Mouse (Mus musculus) fibroblast of lung, adult 2 months (primary cell): Measurements from ENCODE around the gene Zscan20.
A peak's percentile ranks its signal among the peaks of the same experiment; 100 is the strongest.
"Not testable (repeated sequence)": the region's sequence is repeated elsewhere in the genome, so short reads cannot be mapped to it uniquely, and the experiment has no call there.

Experiments used
- DNase-seq: peaks from one replicate; pipeline ENCODE4 v3.0.0-alpha.2; 2011; ENCODE audit warnings: low read depth

The Zscan20 gene

DNA sequence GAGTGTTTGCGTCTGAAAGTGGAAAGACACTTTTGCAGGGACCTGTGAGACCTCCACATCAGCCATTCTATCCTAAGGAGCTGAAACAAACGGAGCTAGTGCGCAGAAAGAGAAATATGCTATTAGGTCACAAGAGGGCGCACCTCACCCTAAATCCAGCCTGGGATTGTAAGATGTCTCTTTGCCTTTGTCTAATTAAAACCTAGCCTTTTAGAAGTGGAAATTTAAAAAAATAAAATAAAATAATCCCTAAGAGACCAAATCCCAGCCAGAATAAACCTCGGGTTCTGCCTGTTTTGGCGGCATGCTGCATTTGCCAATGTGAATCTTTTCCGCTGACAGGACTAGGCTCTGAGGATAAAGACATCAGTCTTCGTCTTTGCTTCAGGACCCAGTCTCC is 3.4 kb upstream of the Zscan20 start:
- DNase-seq, result no peak

DNA sequence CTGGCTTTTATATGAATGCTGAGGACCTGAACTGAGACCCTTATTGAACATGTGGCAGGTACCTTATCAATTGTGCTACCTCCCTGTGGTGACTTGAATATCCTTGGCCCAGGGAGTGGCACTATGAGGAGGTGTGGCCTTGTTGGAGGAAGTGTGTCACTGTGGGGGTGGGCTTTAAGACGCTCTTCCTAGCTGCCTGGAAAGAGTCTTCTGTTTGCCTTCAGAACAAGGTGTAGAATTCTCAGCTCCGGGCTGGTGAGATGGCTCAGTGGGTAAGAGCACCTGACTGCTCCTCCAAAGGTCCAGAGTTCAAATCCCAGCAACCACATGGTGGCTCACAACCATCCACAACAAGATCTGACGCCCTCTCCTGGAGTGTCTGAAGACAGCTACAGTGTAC is 1.8 kb upstream of the Zscan20 start:
- not testable (repeated sequence) for DNase-seq

DNA sequence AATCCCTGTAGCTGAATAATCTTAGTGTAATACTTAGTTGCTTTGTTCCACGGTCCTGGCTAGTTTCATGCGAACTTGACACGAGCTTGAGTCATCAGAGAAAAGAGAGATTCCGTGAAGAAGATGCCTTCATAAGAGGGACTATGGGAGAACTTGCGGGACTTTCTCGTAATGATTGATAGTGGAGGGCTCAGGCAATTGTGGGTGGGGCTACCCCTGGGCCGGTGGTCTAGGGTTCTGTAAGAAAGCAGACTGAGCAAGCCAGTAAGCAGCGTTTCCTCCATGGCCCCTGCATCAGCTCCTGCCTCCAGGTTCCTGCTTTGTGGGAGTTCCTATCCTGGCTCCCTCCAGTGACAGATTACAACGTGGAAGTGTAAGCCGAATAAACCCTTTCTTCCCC is 808 bp upstream of the Zscan20 start:
- no peak for DNase-seq

DNA sequence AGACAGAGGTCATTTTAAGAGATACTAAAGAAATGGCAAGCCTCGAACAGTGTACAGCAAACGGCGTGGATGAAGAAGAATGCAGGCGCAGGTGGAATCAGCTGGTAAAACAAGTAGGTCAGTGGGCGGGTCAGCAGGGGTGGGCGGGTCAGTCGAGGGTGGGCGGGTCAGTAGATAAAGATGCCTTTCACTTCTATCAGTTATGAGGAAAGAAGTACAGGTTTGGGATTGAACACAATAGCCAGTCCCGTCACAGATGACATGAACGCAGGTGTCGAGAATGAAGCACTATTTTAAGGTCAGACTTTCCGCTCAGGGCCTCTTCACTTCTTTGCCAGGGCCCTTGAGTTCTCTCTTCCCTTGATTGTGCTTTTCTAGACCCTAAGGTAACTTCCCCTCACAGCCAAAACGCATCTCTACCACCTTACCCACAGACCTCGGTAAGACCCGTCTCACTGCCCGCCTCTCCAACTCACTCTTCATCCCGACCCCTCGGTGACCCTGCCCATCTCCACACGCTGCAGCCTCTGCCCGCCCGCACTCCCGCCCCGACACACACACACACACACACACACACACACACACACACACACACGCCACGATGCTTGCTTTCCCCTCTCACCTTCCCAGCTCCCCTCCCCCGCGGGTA is 498 bp downstream of the Zscan20 start:
- no peak for DNase-seq

DNA sequence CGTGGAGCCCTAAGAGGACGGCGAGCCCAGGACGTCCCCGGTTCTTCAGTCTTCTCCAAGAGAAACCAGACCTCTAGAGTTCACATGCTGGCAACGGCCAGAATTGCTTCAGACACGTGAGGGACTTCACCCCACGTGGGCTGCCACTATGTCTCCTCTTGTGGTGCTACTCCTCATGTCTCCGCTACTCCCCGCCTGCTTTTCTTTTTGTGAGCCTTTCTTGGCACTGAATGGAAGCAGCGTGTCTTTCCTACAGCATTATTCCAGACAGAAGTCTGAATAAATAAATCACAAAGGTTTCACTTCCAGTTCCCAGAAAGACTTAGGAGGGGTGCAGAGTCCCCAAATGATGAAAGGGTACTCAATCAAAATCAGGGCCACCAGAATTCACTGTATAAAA is 2.2 kb downstream of the Zscan20 start:
- no peak for DNase-seq

DNA sequence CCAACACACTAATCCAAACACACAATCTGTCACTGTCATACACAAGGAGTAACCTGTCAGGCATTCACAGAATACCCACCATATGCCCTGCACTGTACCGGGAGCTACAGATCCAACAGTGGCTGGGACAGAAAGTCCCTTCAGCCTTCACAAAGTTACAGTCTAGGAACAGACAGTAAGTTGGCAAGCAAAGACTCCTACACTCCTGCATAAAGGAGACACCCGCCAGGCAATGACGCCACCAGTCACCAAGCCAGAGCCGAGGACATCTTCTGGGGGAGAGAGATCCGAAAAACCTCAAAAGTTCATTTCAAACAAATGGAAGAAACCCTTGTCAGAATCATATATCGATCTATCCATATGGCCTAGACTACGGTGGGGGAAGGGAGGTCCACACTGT is 3.3 kb downstream of the Zscan20 start:
- no peak for DNase-seq

DNA sequence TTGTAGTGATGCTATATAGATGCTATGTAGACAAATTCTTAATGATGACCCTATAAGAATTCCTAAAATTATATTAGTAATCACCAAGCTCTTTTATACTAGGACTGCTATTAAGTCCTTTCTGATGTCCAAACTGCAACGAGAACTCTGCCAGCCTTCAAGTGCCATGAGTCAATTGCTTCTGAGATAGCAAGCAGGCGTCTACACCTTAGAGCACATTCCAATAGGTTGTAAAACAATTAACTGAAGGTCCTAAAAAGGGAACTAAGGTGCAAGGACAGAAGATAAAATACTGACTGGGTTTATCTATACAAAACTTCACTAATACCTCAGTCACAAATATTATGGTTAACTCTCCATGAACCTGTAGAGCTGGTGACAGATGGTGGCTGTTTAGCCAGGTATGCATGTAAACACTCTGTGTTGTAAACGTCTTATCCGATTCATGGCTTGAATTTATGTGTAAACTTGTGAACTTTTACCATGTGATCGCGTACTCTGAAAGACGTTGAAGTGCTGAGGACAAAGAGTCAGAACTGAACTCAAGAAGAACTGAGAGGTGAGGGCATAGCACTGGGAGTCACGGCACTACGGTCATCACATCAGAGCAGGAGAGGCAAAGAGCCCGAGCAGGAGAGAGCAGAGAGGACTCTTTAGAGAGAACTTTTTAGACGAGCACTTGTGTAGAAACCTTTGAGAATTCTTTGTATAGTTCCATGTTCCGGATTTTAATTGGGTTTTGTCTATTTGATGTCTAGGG is 11.9 kb downstream of the Zscan20 start:
- DNase-seq, result no peak

DNA sequence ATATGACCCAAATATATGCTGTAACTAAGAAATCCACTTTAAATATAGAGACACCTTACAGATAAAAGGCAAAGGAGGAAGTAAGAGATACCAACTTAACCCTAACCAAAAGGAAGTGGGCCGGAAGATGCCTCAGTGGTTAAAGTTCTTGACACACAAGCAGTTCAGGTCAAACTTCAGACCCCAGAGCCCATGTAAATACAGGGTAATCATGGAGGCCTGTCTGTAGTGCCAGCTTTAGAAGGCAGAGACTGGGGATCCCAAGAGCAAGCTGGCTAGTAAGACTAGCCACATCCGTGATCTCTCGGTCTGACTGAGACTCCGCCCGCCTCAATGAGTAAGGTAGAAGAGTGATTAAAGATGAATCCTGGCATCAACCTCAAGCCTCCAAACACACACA is 15.8 kb downstream of the Zscan20 start:
- no peak for DNase-seq

DNA sequence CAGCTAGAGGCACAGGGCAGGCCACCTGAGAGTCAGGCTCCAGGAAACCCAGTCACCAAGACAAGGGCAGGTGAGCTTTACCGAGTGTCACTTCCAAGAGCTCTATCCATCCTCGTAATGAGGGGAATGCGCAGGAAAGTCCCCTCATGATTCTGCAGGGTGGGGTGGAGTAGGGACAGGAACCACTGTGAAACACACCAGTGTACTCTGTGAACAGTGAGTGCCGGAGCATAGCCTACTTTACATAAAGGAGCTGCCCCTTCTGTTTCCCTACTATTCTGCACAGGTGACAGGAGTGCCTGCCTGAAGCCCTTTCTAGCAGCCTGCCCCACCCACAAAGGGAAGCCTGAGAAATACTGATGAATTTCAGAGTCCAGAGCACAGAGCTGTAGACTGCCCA is 16.6 kb downstream of the Zscan20 start:
- DNase-seq, result no peak

DNA sequence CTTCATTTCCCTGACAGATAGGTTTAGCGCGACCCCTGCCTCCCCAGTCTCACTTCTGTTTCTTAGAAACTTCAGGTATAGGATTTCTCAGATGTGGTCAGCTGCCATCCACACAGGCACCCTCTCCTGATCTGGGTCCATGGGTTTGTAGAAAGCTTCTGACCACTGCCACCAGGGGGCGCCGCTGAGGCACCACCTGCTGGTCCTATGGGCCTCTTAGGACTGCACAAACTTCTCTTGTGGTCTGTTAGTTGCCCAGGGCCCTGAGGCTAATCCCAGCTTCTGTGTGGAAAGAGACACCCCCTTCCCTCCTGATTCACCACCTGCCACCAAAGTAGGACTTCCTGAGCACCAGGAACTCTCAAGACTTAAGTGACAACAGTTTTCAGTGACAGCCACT is 30.7 kb downstream of the Zscan20 start:
- DNase-seq, result no peak

DNA sequence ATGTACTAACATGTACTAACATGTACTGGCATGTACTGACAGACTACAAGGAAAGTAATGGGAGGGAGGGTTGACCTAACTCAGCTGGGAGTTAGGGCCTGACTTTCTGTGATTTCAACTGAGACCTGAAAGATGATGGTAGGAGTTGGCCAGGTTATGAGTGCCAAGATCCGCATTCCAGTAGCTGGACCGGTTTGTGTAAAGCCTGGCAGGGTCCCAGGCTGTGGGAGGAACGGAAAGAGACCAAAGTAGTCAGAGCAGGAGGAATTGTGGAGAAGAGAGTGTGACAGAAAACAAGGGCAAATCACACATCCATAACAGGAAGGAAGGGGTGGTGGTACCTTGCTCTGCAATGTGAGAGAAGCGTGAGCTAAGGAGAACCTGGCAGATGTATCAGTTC is 34.1 kb downstream of the Zscan20 start:
- peak; percentile 21 for DNase-seq

DNA sequence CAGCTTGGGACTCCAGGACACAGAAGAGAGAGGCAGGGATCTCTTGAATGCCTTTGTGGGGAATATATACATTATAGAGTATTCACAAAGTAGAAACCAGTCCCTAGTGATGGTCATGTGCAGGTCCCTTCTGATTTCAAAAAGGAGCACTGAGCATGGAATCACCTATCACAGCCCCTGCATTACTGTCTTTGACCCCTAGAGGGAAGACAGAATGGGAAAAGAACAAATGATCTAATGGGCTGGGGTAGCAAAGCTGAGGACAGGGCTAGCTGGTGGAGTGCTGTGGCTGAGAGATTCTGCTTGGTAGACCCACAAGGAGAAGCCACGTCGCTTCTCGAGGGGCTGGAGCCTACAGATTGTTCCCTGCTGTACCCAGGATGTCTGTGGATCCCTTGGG is 49.6 kb downstream of the Zscan20 start:
- no peak for DNase-seq

DNA sequence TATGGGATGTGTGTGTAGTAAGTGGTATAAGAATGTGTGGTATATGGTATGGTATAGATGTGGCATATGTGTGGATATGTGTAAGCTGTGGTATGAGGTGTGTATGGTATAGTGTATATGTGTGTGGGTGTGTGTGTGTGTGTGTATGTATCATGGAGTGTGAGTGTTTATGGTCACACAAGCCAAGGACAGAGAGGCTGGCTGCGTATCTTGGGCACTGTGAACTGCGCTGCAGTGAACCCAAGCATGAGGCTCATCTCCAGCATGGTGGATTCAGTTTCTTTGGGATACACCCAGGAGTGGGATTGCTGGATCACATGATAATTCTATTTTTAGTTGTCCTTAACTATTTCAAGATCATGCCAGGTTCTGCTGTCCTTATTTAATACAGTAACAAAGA is 55.7 kb downstream of the Zscan20 start:
- no peak for DNase-seq

DNA sequence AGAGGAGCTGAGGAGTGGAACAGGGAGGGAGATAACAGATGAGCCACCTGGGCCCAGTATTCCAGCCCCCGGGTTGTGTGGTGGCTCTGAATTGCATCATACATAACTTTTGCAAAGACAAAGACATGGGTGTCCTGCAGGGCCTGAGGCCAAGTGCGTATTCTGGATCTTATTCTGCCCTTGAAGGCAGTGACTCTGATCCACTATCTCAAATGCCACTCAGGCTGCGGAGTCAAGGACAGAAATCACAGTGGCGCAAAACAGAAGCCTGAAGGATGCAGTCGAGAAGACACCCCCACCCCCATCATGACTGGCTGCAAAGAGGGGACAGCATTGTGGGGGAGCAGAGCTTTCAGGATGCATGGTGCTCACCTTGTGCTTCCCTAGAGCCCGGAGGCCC is 59.1 kb downstream of the Zscan20 start:
- no peak for DNase-seq

DNA sequence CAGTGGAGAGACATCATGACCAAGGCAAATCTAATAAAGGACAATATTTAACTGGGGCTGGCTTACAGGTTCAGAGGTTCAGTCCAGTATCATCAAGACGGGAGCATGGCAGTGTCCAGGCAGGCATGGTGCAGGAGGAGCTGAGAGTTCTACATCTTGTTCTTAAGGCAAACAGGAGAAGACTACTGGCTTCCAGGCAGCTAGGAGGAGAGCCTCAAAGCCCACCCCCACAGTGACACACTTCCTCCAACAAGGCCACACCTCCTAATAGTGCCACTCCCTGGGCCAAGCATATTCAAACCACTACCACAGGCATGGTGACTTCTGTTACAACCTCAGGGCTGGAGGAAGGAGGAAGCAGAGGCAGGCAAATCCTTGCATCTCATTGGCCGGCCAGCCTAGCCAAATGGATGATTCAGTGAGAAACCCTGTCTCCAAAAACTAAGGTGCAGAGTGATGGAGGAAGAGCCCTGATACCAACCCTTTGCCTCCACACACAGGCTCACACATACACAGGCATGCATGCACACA is 65.9 kb downstream of the Zscan20 start:
- not testable (repeated sequence) for DNase-seq

DNA sequence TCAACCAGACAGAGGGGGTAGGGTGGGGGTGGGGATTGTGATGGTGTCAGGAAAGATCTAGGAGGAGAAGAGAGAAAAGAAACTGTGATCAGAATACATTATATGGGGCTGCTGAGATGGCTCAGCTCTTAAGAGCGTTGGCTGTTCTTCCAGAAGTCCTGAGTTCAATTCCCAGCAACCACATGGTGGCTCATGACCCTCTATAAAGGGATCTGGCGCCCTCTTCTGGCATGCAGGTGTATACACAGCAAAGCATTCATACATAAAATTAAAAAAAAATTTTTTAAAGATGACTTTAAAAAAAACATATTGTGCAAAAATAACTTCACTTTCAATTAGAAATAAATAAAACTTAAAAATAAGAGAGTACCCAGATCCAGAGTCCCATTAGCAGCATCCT is 66.5 kb downstream of the Zscan20 start:
- DNase-seq, result no peak
